Mouse (Mus musculus): Measurements from ENCODE around the gene Lrrc49. TPM values are rescaled to one million over a fixed set of nuclear protein-coding genes. Genes with fewer than 3 reads are reported as not detected.
A peak's percentile ranks its signal among the peaks of the same experiment; 100 is the strongest.

Lrrc49 gene
- total RNA-seq (2012; rRNA removed) = 3.4 and 3.7 TPM in 2 replicates

- TF ChIP-seq ZNF384 (IDR thresholded peaks at IDR 0.05; ENCODE audit: low read depth, low read length) (peak; percentile 51; the same call in 1 of the 2 replicates), HCFC1 (IDR thresholded peaks at IDR 0.05; ENCODE audit: borderline replicate concordance, insufficient read depth, low read length) (peak; percentile 77), MAFK (IDR thresholded peaks at IDR 0.05; ENCODE audit: insufficient read depth, low read depth, low read length) (no peak)
- Histone ChIP-seq H3K4me1 (ENCODE audit: control insufficient read depth in 2 of 2, insufficient read depth in 2 of 2, low read length in 2 of 2, poor library complexity in 1 of 2) (no peaks in the 10 kb centered on the region), H3K27ac (ENCODE audit: insufficient read depth, low read depth, low read length, poor library complexity, severe bottlenecking) (no peak within 1 kb of the TSS), H3K36me3 (ENCODE audit: control insufficient read depth, insufficient read depth, low read length, poor library complexity, severe bottlenecking) (no peaks in the 10 kb centered on the region), H3K4me3 (ENCODE audit: insufficient read depth in 1 of 2, low read depth in 1 of 2, low read length in 2 of 2, poor library complexity in 1 of 2, severe bottlenecking in 1 of 2) (peak within 1 kb of the TSS; percentile 66 to 86), H3K9ac (ENCODE audit: insufficient read depth, low read depth, low read length, poor library complexity, severe bottlenecking) (peak within 1 kb of the TSS; percentile 76), H3K9me3 (ENCODE audit: control insufficient read depth, insufficient read depth, low read depth, low read length) (no peaks in the 10 kb centered on the region)
- in situ Hi-C loops (cut with MboI; ENCODE audit: low sequenced_read_pairs in 2 of 2, unreplicated experiment in 2 of 2) = no loop called here
- DNase-seq (ENCODE audit: low read depth, low spot score) = peak; percentile 92
Measured at GRCm38 (mm10) chr9:60687891-60688324, at the start of gene Lrrc49. Gene Lrrc49, minus strand, starts transcription at chr9:60688158.

GRCm38 (mm10) chr9:60734321-60734720, 46.4 kb upstream of the Lrrc49 start:
- no peaks in the 10 kb centered on the region for H3K4me1 ChIP-seq (ENCODE audit: control insufficient read depth in 2 of 2, insufficient read depth in 2 of 2, low read length in 2 of 2, poor library complexity in 1 of 2)
- no peak overlapping the region for H3K4me3 ChIP-seq (ENCODE audit: insufficient read depth in 1 of 2, low read depth in 1 of 2, low read length in 2 of 2, poor library complexity in 1 of 2, severe bottlenecking in 1 of 2)
- in situ Hi-C loops (cut with MboI; ENCODE audit: low sequenced_read_pairs in 2 of 2, unreplicated experiment in 2 of 2) = no loop called here
- H3K9ac ChIP-seq (ENCODE audit: insufficient read depth, low read depth, low read length, poor library complexity, severe bottlenecking) = no peak overlapping the region
- H3K36me3 ChIP-seq (ENCODE audit: control insufficient read depth, insufficient read depth, low read length, poor library complexity, severe bottlenecking) = no peaks in the 10 kb centered on the region
- TF ChIP-seq CHD2 (IDR thresholded peaks at IDR 0.05; ENCODE audit: low read depth, low read length) (no peak), ZNF384 (IDR thresholded peaks at IDR 0.05; ENCODE audit: low read depth, low read length) (no peak), MAFK (IDR thresholded peaks at IDR 0.05; ENCODE audit: insufficient read depth, low read depth, low read length) (no peak), HCFC1 (IDR thresholded peaks at IDR 0.05; ENCODE audit: borderline replicate concordance, insufficient read depth, low read length) (no peak), ZC3H11A (IDR thresholded peaks at IDR 0.05; ENCODE audit: borderline replicate concordance, low read depth, low read length) (no peak)
- H3K27ac ChIP-seq (ENCODE audit: insufficient read depth, low read depth, low read length, poor library complexity, severe bottlenecking) = no peak overlapping the region
- no peak for DNase-seq (ENCODE audit: low read depth, low spot score)
- H3K9me3 ChIP-seq (ENCODE audit: control insufficient read depth, insufficient read depth, low read depth, low read length) = peaks cover 4% of the 10 kb centered on the region; the same call in 1 of the 2 replicates

- no peak for TF ChIP-seq HCFC1 (IDR thresholded peaks at IDR 0.05; ENCODE audit: borderline replicate concordance, insufficient read depth, low read length)
- TF ChIP-seq ZC3H11A (IDR thresholded peaks at IDR 0.05; ENCODE audit: borderline replicate concordance, low read depth, low read length) = no peak
- no peak for TF ChIP-seq ZNF384 (IDR thresholded peaks at IDR 0.05; ENCODE audit: low read depth, low read length)
- no peak for TF ChIP-seq MAFK (IDR thresholded peaks at IDR 0.05; ENCODE audit: insufficient read depth, low read depth, low read length)
- TF ChIP-seq CHD2 (IDR thresholded peaks at IDR 0.05; ENCODE audit: low read depth, low read length) = no peak
- Histone ChIP-seq H3K27ac (ENCODE audit: insufficient read depth, low read depth, low read length, poor library complexity, severe bottlenecking) (no peak overlapping the region), H3K36me3 (ENCODE audit: control insufficient read depth, insufficient read depth, low read length, poor library complexity, severe bottlenecking) (no peaks in the 10 kb centered on the region), H3K9ac (ENCODE audit: insufficient read depth, low read depth, low read length, poor library complexity, severe bottlenecking) (no peak overlapping the region), H3K4me3 (ENCODE audit: insufficient read depth in 1 of 2, low read depth in 1 of 2, low read length in 2 of 2, poor library complexity in 1 of 2, severe bottlenecking in 1 of 2) (no peak overlapping the region), H3K4me1 (ENCODE audit: control insufficient read depth in 2 of 2, insufficient read depth in 2 of 2, low read length in 2 of 2, poor library complexity in 1 of 2) (no peaks in the 10 kb centered on the region), H3K9me3 (ENCODE audit: control insufficient read depth, insufficient read depth, low read depth, low read length) (no peaks in the 10 kb centered on the region)
- no peak for DNase-seq (ENCODE audit: low read depth, low spot score)
- in situ Hi-C loops (cut with MboI; ENCODE audit: low sequenced_read_pairs in 2 of 2, unreplicated experiment in 2 of 2) = no loop called here
Measured at GRCm38 (mm10) chr9:60724968-60725367, 37.0 kb upstream of the Lrrc49 start.

- H3K9me3 ChIP-seq (ENCODE audit: control insufficient read depth, insufficient read depth, low read depth, low read length) = no peaks in the 10 kb centered on the region
- H3K4me3 ChIP-seq (ENCODE audit: insufficient read depth in 1 of 2, low read depth in 1 of 2, low read length in 2 of 2, poor library complexity in 1 of 2, severe bottlenecking in 1 of 2) = no peak overlapping the region
- TF ChIP-seq MAFK (IDR thresholded peaks at IDR 0.05; ENCODE audit: insufficient read depth, low read depth, low read length) (no peak), HCFC1 (IDR thresholded peaks at IDR 0.05; ENCODE audit: borderline replicate concordance, insufficient read depth, low read length) (no peak), CHD2 (IDR thresholded peaks at IDR 0.05; ENCODE audit: low read depth, low read length) (no peak), ZC3H11A (IDR thresholded peaks at IDR 0.05; ENCODE audit: borderline replicate concordance, low read depth, low read length) (no peak), ZNF384 (IDR thresholded peaks at IDR 0.05; ENCODE audit: low read depth, low read length) (no peak)
- H3K27ac ChIP-seq (ENCODE audit: insufficient read depth, low read depth, low read length, poor library complexity, severe bottlenecking) = no peak overlapping the region
- no peaks in the 10 kb centered on the region for H3K4me1 ChIP-seq (ENCODE audit: control insufficient read depth in 2 of 2, insufficient read depth in 2 of 2, low read length in 2 of 2, poor library complexity in 1 of 2)
- no peaks in the 10 kb centered on the region for H3K36me3 ChIP-seq (ENCODE audit: control insufficient read depth, insufficient read depth, low read length, poor library complexity, severe bottlenecking)
- in situ Hi-C loops (cut with MboI; ENCODE audit: low sequenced_read_pairs in 2 of 2, unreplicated experiment in 2 of 2) = no loop called here
- H3K9ac ChIP-seq (ENCODE audit: insufficient read depth, low read depth, low read length, poor library complexity, severe bottlenecking) = no peak overlapping the region
- DNase-seq (ENCODE audit: low read depth, low spot score) = no peak
Measured at GRCm38 (mm10) chr9:60719687-60720086, 31.7 kb upstream of the Lrrc49 start.

GRCm38 (mm10) chr9:60718284-60718683, 30.3 kb upstream of the Lrrc49 start:
- Histone ChIP-seq H3K4me3 (ENCODE audit: insufficient read depth in 1 of 2, low read depth in 1 of 2, low read length in 2 of 2, poor library complexity in 1 of 2, severe bottlenecking in 1 of 2) (no peak overlapping the region), H3K36me3 (ENCODE audit: control insufficient read depth, insufficient read depth, low read length, poor library complexity, severe bottlenecking) (no peaks in the 10 kb centered on the region), H3K9ac (ENCODE audit: insufficient read depth, low read depth, low read length, poor library complexity, severe bottlenecking) (no peak overlapping the region), H3K27ac (ENCODE audit: insufficient read depth, low read depth, low read length, poor library complexity, severe bottlenecking) (no peak overlapping the region), H3K9me3 (ENCODE audit: control insufficient read depth, insufficient read depth, low read depth, low read length) (no peaks in the 10 kb centered on the region), H3K4me1 (ENCODE audit: control insufficient read depth in 2 of 2, insufficient read depth in 2 of 2, low read length in 2 of 2, poor library complexity in 1 of 2) (no peaks in the 10 kb centered on the region)
- in situ Hi-C loops (cut with MboI; ENCODE audit: low sequenced_read_pairs in 2 of 2, unreplicated experiment in 2 of 2) = no loop called here
- no peak for TF ChIP-seq MAFK (IDR thresholded peaks at IDR 0.05; ENCODE audit: insufficient read depth, low read depth, low read length)
- no peak for TF ChIP-seq CHD2 (IDR thresholded peaks at IDR 0.05; ENCODE audit: low read depth, low read length)
- no peak for TF ChIP-seq ZNF384 (IDR thresholded peaks at IDR 0.05; ENCODE audit: low read depth, low read length)
- TF ChIP-seq HCFC1 (IDR thresholded peaks at IDR 0.05; ENCODE audit: borderline replicate concordance, insufficient read depth, low read length) = no peak
- TF ChIP-seq ZC3H11A (IDR thresholded peaks at IDR 0.05; ENCODE audit: borderline replicate concordance, low read depth, low read length) = no peak
- DNase-seq (ENCODE audit: low read depth, low spot score) = peak; percentile 42

All from ES-E14 (cell line).